Mouse (Mus musculus): ENCODE measurements around the gene Vwf. TPM values are rescaled to one million over a fixed set of nuclear protein-coding genes. Genes with fewer than 3 reads are reported as not detected.

The Vwf gene
- 1.2 TPM for polyA plus RNA-seq (2012; fragmentation: generic; extraction: Trizol)

- Histone ChIP-seq H3K4me3 (no peak within 1 kb of the TSS), H3K36me3 (ENCODE audit: control insufficient read depth, insufficient read depth) (no peaks in the 10 kb centered on the region), H3K79me2 (ENCODE audit: control insufficient read depth, insufficient read depth) (no peaks in the 10 kb centered on the region), H3ac (ENCODE audit: control insufficient read depth, insufficient read length) (no peak within 1 kb of the TSS), H3K27me3 (ENCODE audit: control insufficient read depth, insufficient read depth, insufficient read length) (no peaks in the 10 kb centered on the region), H3K4me2 (ENCODE audit: low read depth) (no peak within 1 kb of the TSS)
- TF ChIP-seq TCF3 (IDR thresholded peaks at IDR 0.05; ENCODE audit: insufficient read length, low read depth) (no peak), MYOD1 (IDR thresholded peaks at IDR 0.05; ENCODE audit: control insufficient read depth in 1 of 3, insufficient read length in 2 of 3, low read depth in 2 of 3) (no peak), MYOG (IDR thresholded peaks at IDR 0.05; ENCODE audit: control insufficient read depth in 1 of 3, insufficient read depth in 1 of 3, insufficient read length in 2 of 3, low read depth in 2 of 3) (no peak), MAX (IDR thresholded peaks at IDR 0.05; ENCODE audit: low read depth) (no peak), E2F4 (IDR thresholded peaks at IDR 0.05; ENCODE audit: insufficient read depth) (no peak), POLR2A (IDR thresholded peaks at IDR 0.05; ENCODE audit: insufficient read length, low read depth) (no peak)
Observed at GRCm38 (mm10) chr6:125546474-125546873, at the start of gene Vwf. Vwf (plus strand) TSS chr6:125546774.

- Histone ChIP-seq H3K4me3 (no peak overlapping the region), H3K79me2 (ENCODE audit: control insufficient read depth, insufficient read depth) (peaks cover 12% of the 10 kb centered on the region), H3ac (ENCODE audit: control insufficient read depth, insufficient read length) (no peak overlapping the region), H3K27me3 (ENCODE audit: control insufficient read depth, insufficient read depth, insufficient read length) (no peaks in the 10 kb centered on the region), H3K4me2 (ENCODE audit: low read depth) (no peak overlapping the region), H3K36me3 (ENCODE audit: control insufficient read depth, insufficient read depth) (no peaks in the 10 kb centered on the region)
- TF ChIP-seq REST (IDR thresholded peaks at IDR 0.05; ENCODE audit: insufficient read depth, insufficient read length), result no peak
- TF ChIP-seq USF1 (IDR thresholded peaks at IDR 0.05; ENCODE audit: low read depth), result peak; percentile 40
Observed at GRCm38 (mm10) chr6:125498062-125498461, 48.5 kb upstream of the Vwf start.

- TF ChIP-seq POLR2AphosphoS2 (IDR thresholded peaks at IDR 0.05; ENCODE audit: insufficient read length, low read depth) (no peak), E2F4 (IDR thresholded peaks at IDR 0.05; ENCODE audit: insufficient read depth) (no peak), TCF12 (IDR thresholded peaks at IDR 0.05; ENCODE audit: insufficient read depth, poor library complexity, severe bottlenecking) (no peak), CEBPB (IDR thresholded peaks at IDR 0.05; ENCODE audit: insufficient read depth, poor library complexity, severe bottlenecking) (no peak), MYOD1 (IDR thresholded peaks at IDR 0.05; ENCODE audit: control insufficient read depth in 1 of 3, insufficient read length in 2 of 3, low read depth in 2 of 3) (no peak), USF1 (IDR thresholded peaks at IDR 0.05; ENCODE audit: low read depth) (no peak), REST (IDR thresholded peaks at IDR 0.05; ENCODE audit: insufficient read depth, insufficient read length) (no peak), MYOG (IDR thresholded peaks at IDR 0.05; ENCODE audit: control insufficient read depth in 1 of 3, insufficient read depth in 1 of 3, insufficient read length in 2 of 3, low read depth in 2 of 3) (no peak), TCF3 (IDR thresholded peaks at IDR 0.05; ENCODE audit: insufficient read length, low read depth) (no peak), MAX (IDR thresholded peaks at IDR 0.05; ENCODE audit: low read depth) (no peak), SRF (IDR thresholded peaks at IDR 0.05; ENCODE audit: control insufficient read depth, insufficient read length, low read depth) (no peak)
- Histone ChIP-seq H3K36me3 (ENCODE audit: control insufficient read depth, insufficient read depth) (no peaks in the 10 kb centered on the region), H3K79me2 (ENCODE audit: control insufficient read depth, insufficient read depth) (no peaks in the 10 kb centered on the region), H3K4me2 (ENCODE audit: low read depth) (no peak overlapping the region), H3ac (ENCODE audit: control insufficient read depth, insufficient read length) (no peak overlapping the region), H3K4me3 (no peak overlapping the region), H3K27me3 (ENCODE audit: control insufficient read depth, insufficient read depth, insufficient read length) (no peaks in the 10 kb centered on the region)
Observed at GRCm38 (mm10) chr6:125503186-125503802, 43.3 kb upstream of the Vwf start.

- no peaks in the 10 kb centered on the region for H3K36me3 ChIP-seq (ENCODE audit: control insufficient read depth, insufficient read depth)
- no peaks in the 10 kb centered on the region for H3K27me3 ChIP-seq (ENCODE audit: control insufficient read depth, insufficient read depth, insufficient read length)
- TF ChIP-seq POLR2AphosphoS2 (IDR thresholded peaks at IDR 0.05; ENCODE audit: insufficient read length, low read depth) (no peak), TCF3 (IDR thresholded peaks at IDR 0.05; ENCODE audit: insufficient read length, low read depth) (no peak), POLR2A (IDR thresholded peaks at IDR 0.05; ENCODE audit: insufficient read length, low read depth) (no peak), TCF12 (IDR thresholded peaks at IDR 0.05; ENCODE audit: insufficient read depth, poor library complexity, severe bottlenecking) (no peak), MYOD1 (IDR thresholded peaks at IDR 0.05; ENCODE audit: control insufficient read depth in 1 of 3, insufficient read length in 2 of 3, low read depth in 2 of 3) (no peak), SRF (IDR thresholded peaks at IDR 0.05; ENCODE audit: control insufficient read depth, insufficient read length, low read depth) (no peak), E2F4 (IDR thresholded peaks at IDR 0.05; ENCODE audit: insufficient read depth) (no peak), MAX (IDR thresholded peaks at IDR 0.05; ENCODE audit: low read depth) (no peak), REST (IDR thresholded peaks at IDR 0.05; ENCODE audit: insufficient read depth, insufficient read length) (no peak), USF1 (IDR thresholded peaks at IDR 0.05; ENCODE audit: low read depth) (no peak)
- H3K4me2 ChIP-seq (ENCODE audit: low read depth), result no peak overlapping the region
- H3K79me2 ChIP-seq (ENCODE audit: control insufficient read depth, insufficient read depth), result no peaks in the 10 kb centered on the region
- no peak overlapping the region for H3K4me3 ChIP-seq
- H3ac ChIP-seq (ENCODE audit: control insufficient read depth, insufficient read length), result no peak overlapping the region
Observed at GRCm38 (mm10) chr6:125504622-125505355, 41.8 kb upstream of the Vwf start.

GRCm38 (mm10) chr6:125506427-125506826 lies 40.1 kb upstream of the Vwf start:
- Histone ChIP-seq H3K4me3 (no peak overlapping the region), H3ac (ENCODE audit: control insufficient read depth, insufficient read length) (no peak overlapping the region), H3K36me3 (ENCODE audit: control insufficient read depth, insufficient read depth) (no peaks in the 10 kb centered on the region), H3K79me2 (ENCODE audit: control insufficient read depth, insufficient read depth) (no peaks in the 10 kb centered on the region), H3K27me3 (ENCODE audit: control insufficient read depth, insufficient read depth, insufficient read length) (no peaks in the 10 kb centered on the region), H3K4me2 (ENCODE audit: low read depth) (no peak overlapping the region)
- no peak for TF ChIP-seq MAX (IDR thresholded peaks at IDR 0.05; ENCODE audit: low read depth)
- no peak for TF ChIP-seq TCF12 (IDR thresholded peaks at IDR 0.05; ENCODE audit: insufficient read depth, poor library complexity, severe bottlenecking)
- TF ChIP-seq MYOG (IDR thresholded peaks at IDR 0.05; ENCODE audit: control insufficient read depth in 1 of 3, insufficient read depth in 1 of 3, insufficient read length in 2 of 3, low read depth in 2 of 3), result no peak
- no peak for TF ChIP-seq POLR2A (IDR thresholded peaks at IDR 0.05; ENCODE audit: insufficient read length, low read depth)
- no peak for TF ChIP-seq USF1 (IDR thresholded peaks at IDR 0.05; ENCODE audit: low read depth)
- TF ChIP-seq TCF3 (IDR thresholded peaks at IDR 0.05; ENCODE audit: insufficient read length, low read depth), result no peak
- no peak for TF ChIP-seq CEBPB (IDR thresholded peaks at IDR 0.05; ENCODE audit: insufficient read depth, poor library complexity, severe bottlenecking)
- no peak for TF ChIP-seq POLR2AphosphoS2 (IDR thresholded peaks at IDR 0.05; ENCODE audit: insufficient read length, low read depth)

All from myocyte (in vitro differentiated cells).